Mouse (Mus musculus) E14TG2a.4 (cell line): ENCODE results near the gene Prss22.

Experiments
- CTCF ChIP-seq: conservative IDR thresholded peaks from 2 replicates; pipeline ENCODE4 v1.5.1; 2014; ENCODE audit warnings: low read length
- NANOG ChIP-seq: IDR thresholded peaks from 2 replicates; pipeline ENCODE4 v1.6.1; 2014; ENCODE audit warnings: borderline replicate concordance, low read length, mixed read lengths
- POU5F1 ChIP-seq: IDR thresholded peaks from 2 replicates; pipeline ENCODE4 v1.6.1; 2014; ENCODE audit warnings: low read length, borderline replicate concordance

- no peak for TF ChIP-seq CTCF
- TF ChIP-seq NANOG, result no peak
- TF ChIP-seq POU5F1, result no peak
Measured at GRCm38 (mm10) chr17:23965805-23966425, 32.0 kb downstream of the Prss22 start.
